Mouse (Mus musculus) left cerebral cortex, postnatal 14 days (tissue): ENCODE results near the gene Otor. TPM values are rescaled to one million over a fixed set of nuclear protein-coding genes. Genes with fewer than 3 reads are reported as not detected.

ENCODE experiments used
- DNase-seq, 2 experiments: peaks; one replicate each; pipeline ENCODE4 v3.0.0; 2021 to 2022; ENCODE audit warnings: low spot score in 2 of 2, mixed read lengths in 1 of 2
- intact Hi-C: fragments of 180-260 bp; cut with DNase I; formaldehyde crosslinking; loops from one replicate; pipeline ENCODE4 v1.15.1; 2025
- long read RNA-seq, 2 experiments: library from polyadenylated mRNA; stranded (forward); transcript quantifications; one replicate each; pipeline ENCODE4 v2.0.0; 2021
- total RNA-seq, 2 experiments: library from RNA; stranded (reverse); gene quantifications; 2 replicates each; pipeline ENCODE4 v1.2.3; 2021

Otor gene
- not detected for total RNA-seq
- long read RNA-seq, experiment 1 = 0 reads
- long read RNA-seq, experiment 2 = 0 reads

DNA sequence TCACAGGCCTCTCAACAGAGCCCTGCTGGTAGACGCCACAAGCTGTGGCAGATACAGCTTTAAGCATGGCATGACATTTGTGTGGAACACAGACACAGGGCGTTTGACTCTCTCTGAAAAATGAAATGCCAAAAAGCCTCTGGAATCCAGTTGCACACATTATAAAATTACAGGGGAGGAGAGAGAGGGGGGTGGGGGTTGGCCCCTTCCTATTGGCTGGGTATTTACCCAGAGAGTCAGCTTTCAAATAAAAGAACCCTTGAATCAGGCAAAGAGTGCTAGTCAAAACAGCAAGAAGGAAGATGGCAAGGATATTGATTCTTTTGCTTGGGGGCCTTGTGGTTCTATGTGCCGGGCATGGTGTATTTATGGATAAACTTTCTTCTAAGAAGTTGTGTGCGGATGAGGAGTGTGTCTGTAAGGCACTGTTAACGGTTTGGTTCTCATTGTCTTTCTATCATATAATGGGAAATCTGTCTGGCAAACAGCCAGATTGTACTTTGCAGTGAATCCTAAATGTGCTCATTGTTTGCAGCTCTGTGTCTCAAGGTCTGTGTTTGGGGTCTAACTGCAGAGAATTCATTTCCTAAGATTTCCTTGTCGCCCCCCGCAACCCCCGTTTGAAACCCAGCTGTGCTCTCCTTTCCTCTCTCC lies at the start of gene Otor:
Gene Otor, plus strand, starts transcription at position 276 of the 654 bp plus-strand sequence.
- no peak for DNase-seq
- intact Hi-C loops = no loop called here

DNA sequence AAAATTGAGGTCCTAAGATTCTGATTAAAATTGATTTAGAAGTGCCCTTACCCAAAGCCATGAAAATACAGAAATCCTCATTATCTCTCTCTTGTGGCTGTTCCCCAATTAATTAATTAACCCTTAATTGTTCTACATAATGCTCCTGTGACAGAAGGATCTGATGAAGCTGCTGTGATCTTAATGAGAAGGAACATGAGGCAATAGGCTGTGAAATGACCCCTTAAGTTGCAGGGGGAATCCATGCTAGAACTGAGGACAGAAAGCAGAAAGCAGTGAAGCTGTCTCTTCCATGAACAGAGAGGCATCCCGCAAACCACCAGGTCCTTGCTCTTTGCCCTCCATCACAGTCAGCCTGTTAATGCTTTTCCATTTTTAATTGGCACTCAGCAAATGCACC lies 47.0 kb upstream of the Otor start:
- intact Hi-C loops = no loop called here
- DNase-seq = no peak

DNA sequence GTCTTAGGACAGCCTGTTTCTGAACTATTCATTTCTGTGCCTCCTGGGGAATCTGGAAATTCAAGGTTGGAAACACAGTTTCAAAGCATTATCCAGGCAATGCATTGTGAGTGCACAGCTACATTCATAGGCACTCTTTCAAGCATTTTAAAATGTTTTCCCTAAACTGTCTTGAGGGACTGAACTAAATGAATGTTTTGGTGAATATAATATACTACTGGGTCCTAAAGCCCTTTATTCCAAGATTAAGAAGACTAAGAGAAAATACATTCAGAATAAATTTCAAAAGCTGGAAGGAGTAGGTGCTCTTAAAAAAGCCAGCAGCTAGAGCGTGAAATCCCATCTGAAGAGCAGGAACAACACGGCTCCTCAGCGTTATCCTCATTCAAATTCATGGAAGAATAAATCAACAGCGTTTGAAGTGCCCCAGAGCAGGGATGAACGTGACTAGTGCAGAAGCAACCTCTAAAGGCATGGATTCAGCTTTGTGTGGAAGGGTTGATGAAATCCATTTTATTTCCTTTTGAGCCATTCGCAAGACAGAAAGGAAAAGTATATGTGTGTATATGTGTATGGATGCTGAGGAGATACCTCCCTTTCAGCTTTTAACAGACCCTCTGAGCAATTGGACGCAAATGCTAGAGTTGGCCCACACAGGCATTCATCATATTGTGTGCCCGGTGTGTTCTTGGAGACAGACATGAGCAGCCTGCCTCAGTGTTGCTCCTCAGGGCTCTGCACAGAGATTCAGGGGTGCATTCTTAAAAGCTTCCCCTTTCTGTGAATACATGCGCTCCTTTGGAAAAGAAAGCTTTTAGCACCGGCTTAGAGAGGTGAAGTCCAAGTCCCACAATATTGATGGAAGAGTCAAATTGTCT lies 45.7 kb upstream of the Otor start:
- intact Hi-C loops = no loop called here
- DNase-seq = peak in 1 of 2 experiments; percentile 49

DNA sequence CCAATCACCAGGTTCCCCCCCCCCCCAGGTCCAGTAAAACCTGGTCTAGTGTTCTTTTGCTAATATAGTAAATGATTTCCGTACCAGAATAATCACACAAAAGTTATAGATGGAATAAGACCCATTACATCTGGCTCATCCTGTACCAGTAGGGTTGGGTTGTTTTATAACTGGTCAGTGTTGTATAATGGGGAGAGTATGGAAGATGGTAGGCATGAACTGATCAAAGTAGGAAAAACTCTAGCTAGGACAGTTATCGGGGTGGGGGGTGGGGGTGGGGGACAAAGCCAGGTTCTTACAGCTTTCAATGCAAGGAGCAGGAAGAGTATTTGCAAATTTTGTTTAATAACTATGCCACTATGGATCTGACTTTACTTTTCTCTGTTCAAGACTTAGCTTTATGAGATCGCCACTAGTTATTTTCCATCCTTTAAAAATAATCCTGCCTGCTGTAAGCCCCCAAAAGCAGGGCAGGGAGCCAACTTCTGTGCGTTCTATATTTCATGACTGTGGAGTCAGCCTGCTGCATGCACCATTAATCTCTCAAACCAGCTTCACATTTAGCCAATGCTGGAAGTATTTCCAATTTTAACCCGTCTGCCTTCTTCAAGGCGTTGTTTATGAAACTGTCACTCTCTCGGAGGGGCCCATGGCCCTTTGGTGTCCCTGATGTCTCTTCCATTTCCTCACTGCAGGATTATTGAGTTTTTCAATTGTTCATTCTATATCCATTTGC lies 43.8 kb upstream of the Otor start:
- intact Hi-C loops = no loop called here
- DNase-seq = peak; percentile 30 to 57

DNA sequence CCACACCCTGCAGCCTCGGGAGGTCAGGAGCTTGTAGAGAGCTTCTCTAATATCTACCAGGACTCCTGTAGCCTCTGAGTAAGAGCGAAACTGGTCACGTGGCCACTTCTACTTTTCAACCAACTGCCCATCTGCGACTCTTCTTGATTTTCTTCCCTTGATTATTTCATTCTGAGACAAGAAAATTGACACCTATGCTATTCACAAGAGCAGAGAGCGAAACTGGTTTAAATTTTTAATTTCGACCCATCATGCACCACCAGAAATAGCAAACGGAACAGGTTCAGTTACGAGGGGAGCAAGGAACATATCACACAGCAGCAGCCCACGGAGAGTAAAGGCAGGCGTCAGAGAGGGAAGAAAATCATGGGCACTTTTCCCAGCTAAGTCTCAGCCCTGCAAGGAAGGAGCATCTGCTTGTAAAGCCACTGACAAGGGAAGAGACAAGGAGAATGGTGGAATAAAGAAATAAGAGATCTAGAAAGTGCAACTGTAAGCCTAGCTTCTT lies 43.1 kb upstream of the Otor start:
- intact Hi-C loops = no loop called here
- peak; percentile 31 to 59 for DNase-seq

DNA sequence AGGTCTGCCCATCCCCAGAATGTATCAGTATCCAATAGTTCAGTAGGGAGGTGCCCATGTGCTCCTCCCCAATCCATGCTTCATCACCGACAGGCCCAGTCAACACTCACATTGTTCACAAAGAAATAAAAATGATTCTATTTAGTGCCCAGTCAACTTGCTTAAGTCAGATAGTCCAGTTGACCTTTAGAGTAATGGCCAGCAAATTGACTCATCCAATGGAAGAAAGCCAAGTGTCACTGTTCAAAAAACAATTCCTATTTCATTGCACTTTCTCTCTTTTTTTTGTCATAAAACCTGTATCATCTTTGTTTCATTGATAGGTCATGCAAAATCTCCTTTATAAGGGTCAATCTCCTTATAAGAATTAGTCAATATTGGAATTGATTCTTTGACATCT lies 36.7 kb upstream of the Otor start:
- intact Hi-C loops = no loop called here
- no peak for DNase-seq

DNA sequence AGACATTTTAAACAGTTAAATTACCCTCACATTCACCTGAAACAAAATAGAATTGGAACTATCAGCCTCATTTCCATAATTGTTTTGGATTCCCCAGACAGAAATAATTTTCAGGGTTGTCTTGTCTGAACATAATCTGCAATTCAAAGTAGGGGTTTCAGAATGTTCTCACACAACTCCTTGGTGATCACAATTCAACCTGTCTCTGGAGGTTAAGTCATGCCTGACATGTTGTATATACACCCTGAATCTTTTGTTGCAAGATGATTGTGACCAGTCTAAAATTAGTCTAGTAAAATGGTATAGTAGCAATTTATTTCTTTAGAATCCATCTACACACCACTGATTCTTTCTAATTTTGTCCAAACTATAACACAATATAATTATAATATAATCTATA lies 23.0 kb upstream of the Otor start:
- DNase-seq = no peak
- intact Hi-C loops = no loop called here

DNA sequence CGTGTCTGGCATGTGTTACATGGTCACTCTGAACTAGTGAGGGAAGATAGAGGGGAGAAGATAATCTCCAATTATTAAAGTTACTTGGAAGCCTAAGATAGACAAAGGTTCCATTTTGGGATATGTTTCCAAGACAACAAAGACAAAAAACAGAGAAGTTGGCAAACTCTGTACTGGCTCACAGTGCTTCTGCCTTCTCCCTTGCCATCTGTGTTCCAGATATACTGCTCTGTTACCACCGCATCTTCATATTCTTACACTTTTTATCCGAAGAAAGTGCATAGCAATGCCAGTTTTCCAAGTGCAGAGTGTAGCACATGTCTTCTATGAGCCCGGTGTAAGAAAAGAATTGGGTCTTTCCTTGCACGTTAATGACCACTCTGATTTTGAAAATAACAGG lies 21.5 kb upstream of the Otor start:
- peak; percentile 28 to 85 for DNase-seq
- intact Hi-C loops = no loop called here

DNA sequence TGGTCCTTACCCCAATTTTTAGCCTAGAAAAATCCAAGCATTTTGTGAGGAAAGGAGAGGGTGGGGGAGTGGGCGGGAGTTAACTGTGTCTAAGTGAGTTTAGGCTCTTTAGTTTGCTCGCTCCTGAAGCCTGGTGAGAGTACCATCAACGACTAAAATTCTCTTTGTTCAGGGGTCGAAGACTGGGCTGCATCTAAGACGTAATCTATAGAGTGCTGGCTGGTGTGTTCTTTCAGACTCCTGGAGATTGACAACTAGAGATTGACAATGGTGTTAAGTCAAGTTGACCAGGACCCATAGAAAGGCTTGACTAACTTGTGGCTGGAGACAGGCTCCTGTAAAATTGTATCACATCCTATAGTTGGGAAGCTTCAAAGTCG lies 15.9 kb upstream of the Otor start:
- intact Hi-C loops = loop anchor here (5.0 kb wide), 1 partner anchor 160 kb away; the partner anchor contains the start of gene Kif16b

DNA sequence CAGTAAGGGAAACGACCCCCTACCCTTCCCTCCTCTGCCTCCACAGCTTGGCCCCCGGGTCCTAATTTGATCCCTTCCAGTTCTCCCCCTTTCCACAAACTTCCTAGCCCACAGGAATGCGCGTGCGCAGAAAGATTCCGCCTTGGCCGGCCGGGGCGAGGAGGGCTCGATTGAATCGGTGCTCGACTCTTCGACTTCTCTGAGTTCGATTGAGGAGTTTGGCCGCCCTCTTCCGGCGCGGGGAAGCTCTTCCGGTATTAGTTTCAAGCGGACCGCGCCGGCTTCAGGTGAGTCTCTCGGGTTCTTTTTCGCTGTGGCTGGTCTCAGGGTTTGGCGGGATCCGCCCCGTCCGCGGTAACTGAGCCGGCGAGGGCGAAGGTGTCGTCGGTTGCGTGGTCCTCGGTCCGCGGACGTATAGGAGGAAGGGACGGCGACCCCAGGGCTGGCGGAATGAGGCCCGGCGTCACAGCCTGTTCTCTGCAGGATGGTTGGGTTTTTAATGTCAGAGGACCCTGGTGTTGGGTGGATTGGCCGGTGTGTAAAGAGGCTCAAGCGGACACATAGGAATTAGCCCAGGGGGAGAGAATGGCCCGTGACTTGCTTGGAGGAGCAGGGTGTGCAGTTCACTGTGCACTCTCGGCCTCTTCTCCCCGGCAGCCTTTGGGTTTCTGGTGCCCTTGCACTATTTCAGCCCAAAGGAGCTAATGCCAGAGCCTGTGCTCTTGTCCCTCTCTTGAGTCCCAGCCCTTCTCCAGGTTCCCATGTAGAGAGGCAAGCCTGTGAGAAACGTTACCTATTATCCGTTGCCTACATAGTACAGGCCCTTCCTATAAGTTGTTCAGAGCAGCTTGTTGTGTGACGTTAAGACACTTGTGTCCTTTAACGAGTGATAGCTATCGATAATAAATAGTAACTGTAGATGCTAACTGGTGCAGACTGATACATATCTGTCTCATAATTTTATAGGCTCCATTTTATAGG lies 15.2 kb upstream of the Otor start, which contains the start of gene Snrpb2:
Gene Snrpb2, plus strand, starts transcription at position 228 of the 981 bp plus-strand sequence.
- intact Hi-C loops = loop anchor here (5.0 kb wide), 1 partner anchor 161 kb away; the partner anchor contains the start of gene Kif16b
- peak; percentile 82 to 88 for DNase-seq

More for the DNA sequence above, 15.9 kb upstream of the Otor start:
- no peak for DNase-seq

DNA sequence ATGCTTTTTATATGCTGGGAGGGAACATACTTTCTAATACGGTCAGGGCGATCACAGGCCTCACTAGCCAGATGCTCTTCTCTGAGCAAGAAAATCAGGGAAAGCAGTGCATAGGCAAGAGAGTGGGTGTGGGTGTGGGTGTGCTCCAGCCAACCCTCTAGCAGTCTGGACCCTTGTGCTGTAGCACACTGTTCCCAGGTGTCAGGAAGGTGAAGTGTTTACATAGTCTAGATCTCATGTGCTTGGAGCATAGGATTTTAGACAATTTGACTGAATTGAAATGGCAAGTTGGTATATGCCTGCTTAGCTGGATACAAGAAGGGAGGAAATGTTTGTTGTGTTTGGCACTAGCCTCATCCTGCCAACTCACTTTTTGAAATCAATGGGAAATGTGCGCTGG lies 12.4 kb upstream of the Otor start:
- no peak for DNase-seq
- intact Hi-C loops = no loop called here

DNA sequence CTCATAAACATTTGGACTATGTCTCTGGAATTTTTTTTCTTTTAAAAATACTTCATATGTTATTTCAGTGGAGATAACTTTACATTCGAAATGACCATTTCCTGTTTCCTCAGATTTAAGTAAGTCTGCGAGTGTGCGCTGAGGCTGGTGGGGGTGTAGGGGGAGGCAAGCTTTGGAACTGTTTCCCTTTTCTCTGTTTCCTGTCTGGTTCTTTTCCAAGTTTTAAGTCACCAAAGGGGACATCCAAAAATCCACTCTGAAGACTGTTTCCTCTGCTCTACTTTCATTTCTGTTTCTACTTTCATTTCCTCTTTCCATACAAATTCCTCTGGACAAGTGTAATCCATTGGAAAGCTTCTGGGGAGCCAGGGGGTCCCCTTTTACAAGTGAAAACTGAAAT lies 3.4 kb downstream of the Otor start:
- DNase-seq = no peak
- intact Hi-C loops = no loop called here

DNA sequence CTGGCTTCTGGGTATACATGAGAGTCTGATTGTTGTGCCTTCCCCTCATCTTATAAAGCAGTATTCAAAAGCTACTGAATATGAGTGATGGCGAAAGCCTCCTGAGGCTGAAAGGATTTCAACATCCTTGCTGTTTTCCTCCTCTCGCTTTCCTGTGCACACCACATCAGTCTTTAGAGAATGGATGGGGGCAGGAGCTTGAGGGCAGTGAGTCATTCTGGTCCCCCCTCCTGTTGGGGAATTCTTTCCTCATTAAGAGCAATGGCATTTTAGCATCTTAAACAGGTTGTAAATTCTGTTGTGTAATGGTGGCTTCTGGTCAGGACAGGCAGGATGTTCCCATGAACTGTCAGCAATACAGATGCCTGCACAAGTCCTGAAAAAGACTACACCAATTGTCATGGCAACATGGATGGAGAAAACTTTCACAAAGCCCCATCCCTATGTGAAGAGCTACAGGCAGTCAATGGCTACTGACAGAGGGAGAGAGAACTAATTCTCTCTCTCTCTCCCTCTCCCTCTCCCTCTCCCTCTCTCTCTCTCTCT lies 6.7 kb downstream of the Otor start:
- intact Hi-C loops = no loop called here
- DNase-seq = no peak

DNA sequence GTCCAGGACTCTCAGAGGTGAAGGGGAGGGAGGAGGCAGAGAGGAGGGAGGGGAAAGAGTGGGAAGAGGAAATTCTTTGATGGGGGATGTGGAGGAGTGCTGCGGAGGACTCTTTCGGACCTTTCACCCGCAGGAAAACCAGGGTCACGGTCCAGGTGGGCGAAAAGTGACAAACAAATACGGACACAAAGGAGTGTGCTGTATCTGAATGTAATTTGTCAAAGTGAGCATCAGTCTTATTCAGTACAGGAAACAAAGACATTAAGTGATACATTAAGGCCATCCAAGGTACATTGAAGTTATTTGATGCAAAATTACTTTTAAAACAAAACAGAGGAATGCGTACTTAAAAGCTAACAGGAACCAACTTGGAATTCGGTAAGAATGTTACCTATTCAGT lies 11.6 kb downstream of the Otor start:
- no peak for DNase-seq
- intact Hi-C loops = loop anchor here (5.0 kb wide), 1 partner anchor 233 kb away; no protein-coding TSS in a partner anchor

DNA sequence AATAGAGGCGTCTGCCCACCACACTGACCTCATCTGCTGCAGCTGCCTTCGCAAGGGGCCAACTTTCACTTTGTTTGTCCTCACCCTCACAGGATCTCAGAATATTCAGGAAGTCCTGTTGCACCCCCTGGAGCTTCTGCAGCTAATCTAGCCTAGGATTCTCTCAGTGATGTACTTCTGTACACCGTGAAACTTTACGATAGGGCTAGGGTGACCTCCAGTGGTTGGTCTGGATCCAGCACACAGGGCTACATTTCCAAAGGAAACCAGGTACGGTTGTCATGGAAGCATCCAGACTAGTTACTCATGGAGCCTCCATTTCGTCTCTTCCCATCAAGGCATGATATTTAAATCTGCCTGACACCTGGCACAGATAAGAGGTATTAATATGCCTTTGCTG lies 15.5 kb downstream of the Otor start:
- peak; percentile 90 to 95 for DNase-seq
- intact Hi-C loops = loop anchor here (5.0 kb wide), 1 partner anchor 236 kb away; no protein-coding TSS in a partner anchor

DNA sequence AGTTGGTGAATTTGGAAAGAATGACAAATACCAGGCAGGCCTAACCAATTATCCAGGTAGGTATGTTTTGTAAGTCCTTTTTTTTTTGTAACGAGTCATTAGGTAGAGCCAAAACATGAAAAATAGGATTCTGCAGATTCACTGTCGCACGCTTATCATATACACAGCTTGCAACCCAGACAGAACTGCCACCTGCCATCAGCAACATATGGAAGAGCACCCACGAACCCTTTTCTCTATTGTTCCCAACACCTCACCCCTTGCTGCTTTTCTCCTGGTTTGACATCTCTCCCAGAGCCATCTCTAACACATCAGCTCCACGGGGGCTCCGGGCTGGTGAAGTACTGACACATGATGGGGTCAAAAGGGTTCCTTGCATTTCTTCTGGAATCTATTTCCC lies 16.5 kb downstream of the Otor start:
- DNase-seq = no peak
- intact Hi-C loops = loop anchor here (5.0 kb wide), 1 partner anchor 237 kb away; no protein-coding TSS in a partner anchor

DNA sequence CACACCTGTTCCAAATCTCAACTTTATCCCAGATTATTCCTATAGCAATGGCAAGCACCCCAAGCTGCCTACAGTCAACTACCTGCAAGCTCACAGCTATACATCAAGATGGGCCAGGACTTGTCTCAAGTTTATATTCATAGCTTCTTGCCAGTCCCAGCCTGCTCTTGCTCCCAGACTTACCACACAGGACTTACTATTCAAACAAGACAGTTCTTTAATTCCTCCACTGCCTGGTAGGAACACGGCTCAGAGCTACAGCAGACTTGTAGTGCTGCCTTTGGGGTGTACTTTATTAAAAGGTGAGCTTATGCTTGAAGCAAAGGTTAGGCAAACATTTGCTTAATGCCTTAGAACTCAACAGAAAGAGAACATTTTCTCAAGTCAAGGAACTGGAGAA lies 18.9 kb downstream of the Otor start:
- intact Hi-C loops = no loop called here
- no peak for DNase-seq

DNA sequence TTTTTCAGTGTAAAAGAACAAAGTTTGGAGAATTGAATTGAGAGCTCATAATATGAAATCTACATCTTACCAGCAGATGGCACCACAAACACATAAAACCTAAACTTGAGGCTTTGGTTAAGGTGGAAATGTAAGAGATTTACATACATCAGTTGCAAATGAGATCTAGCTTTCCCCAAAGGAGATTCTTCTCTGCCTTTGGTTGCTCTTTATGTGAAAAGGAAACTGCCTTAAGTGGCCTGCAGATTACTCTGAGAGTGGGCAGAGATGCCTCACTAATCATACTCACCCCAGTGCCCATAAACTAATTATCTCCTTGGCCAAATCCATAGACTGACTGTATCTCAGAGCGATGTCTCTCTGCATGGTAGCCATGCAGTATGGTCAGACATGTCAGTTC lies 35.6 kb downstream of the Otor start:
- DNase-seq = peak; percentile 64 to 82
- intact Hi-C loops = loop anchor here (5.0 kb wide), 2 partner anchors 433 to 1338 kb away; partner anchors contain the start of gene Pcsk2
